In genomic region chr3:153904586-153904985, GRCm38 (mm10) we compare ENCODE assay signal across 10 mouse cellular contexts. TPM values are rescaled to one million over a fixed set of nuclear protein-coding genes. Genes with fewer than 3 reads are reported as not detected.
A peak's percentile ranks its signal among the peaks of the same experiment; 100 is the strongest.
DNase-seq lines count a peak whose midpoint lies in the region; ATAC-seq and TF ChIP-seq lines count a peak whose summit lies in the region.
"Had no signal": no experiment of that assay in that cellular context is flagged by ENCODE, and none has a peak within 500 bp of the region (broad histone marks: within the 10 kb centered on the region; RNA-seq: fewer than 3 reads in every experiment).

No protein-coding gene starts in this region.

- 70% methylated on average over 6 of the region's 6 CpGs for WGBS in midbrain, embryonic 10.5 days
- WGBS in midbrain, embryonic 15.5 days = 62% methylated on average over 6 of the region's 6 CpGs
- 65% methylated on average over 6 of the region's 6 CpGs for WGBS in embryonic facial prominence, embryonic 11.5 days
- 61% methylated on average over 6 of the region's 6 CpGs for WGBS in hindbrain, postnatal 0 days
- 54% methylated on average over 6 of the region's 6 CpGs for WGBS in liver, embryonic 13.5 days (ENCODE audit: insufficient replicate concordance)
- WGBS in neural tube, embryonic 12.5 days = 70% methylated on average over 6 of the region's 6 CpGs

- H3K27ac ChIP-seq in midbrain, embryonic 10.5 days (replicated peaks) = no peak overlapping the region
- no peak overlapping the region for H3K27ac ChIP-seq in midbrain, embryonic 15.5 days
- H3K27ac ChIP-seq in embryonic facial prominence, embryonic 11.5 days (replicated peaks; ENCODE audit: low read depth, low read length) = no peak overlapping the region
- H3K27ac ChIP-seq in hindbrain, postnatal 0 days = no peak overlapping the region
- peak overlapping the region; percentile 40 for H3K27ac ChIP-seq in liver, embryonic 13.5 days
- no peak overlapping the region for H3K27ac ChIP-seq in neural tube, embryonic 12.5 days
- H3K27ac ChIP-seq: embryonic facial prominence, embryonic 13.5 days; limb, embryonic 13.5 days had no signal

- no peak overlapping the region for H3K4me3 ChIP-seq in midbrain, embryonic 10.5 days
- H3K4me3 ChIP-seq in midbrain, embryonic 15.5 days = no peak overlapping the region
- H3K4me3 ChIP-seq in embryonic facial prominence, embryonic 11.5 days (ENCODE audit: low read depth, low read length) = no peak overlapping the region
- H3K4me3 ChIP-seq in hindbrain, postnatal 0 days (ENCODE audit: low read length) = no peak overlapping the region
- no peak overlapping the region for H3K4me3 ChIP-seq in liver, embryonic 13.5 days (replicated peaks)
- no peak overlapping the region for H3K4me3 ChIP-seq in neural tube, embryonic 12.5 days
- H3K4me3 ChIP-seq: embryonic facial prominence, embryonic 13.5 days; limb, embryonic 13.5 days had no signal

- H3K36me3 ChIP-seq in midbrain, embryonic 10.5 days = peaks cover 66% of the 10 kb centered on the region
- H3K36me3 ChIP-seq in midbrain, embryonic 15.5 days (replicated peaks) = peaks cover 41% of the 10 kb centered on the region
- H3K36me3 ChIP-seq in embryonic facial prominence, embryonic 11.5 days (replicated peaks; ENCODE audit: control insufficient read depth, insufficient read depth, low read depth, low read length) = peaks cover 15% of the 10 kb centered on the region
- peaks cover 36% of the 10 kb centered on the region for H3K36me3 ChIP-seq in hindbrain, postnatal 0 days (ENCODE audit: insufficient read depth, low read length)
- peaks cover 62% of the 10 kb centered on the region for H3K36me3 ChIP-seq in liver, embryonic 13.5 days
- peaks cover 53% of the 10 kb centered on the region for H3K36me3 ChIP-seq in neural tube, embryonic 12.5 days

- H3K9ac ChIP-seq in midbrain, embryonic 15.5 days = no peak overlapping the region
- H3K9ac ChIP-seq in embryonic facial prominence, embryonic 11.5 days (replicated peaks; ENCODE audit: low read length) = no peak overlapping the region
- no peak overlapping the region for H3K9ac ChIP-seq in hindbrain, postnatal 0 days (replicated peaks; ENCODE audit: low read length)
- H3K9ac ChIP-seq in liver, embryonic 13.5 days = no peak overlapping the region
- H3K9ac ChIP-seq in neural tube, embryonic 12.5 days = no peak overlapping the region
- H3K9ac ChIP-seq: embryonic facial prominence, embryonic 13.5 days; limb, embryonic 13.5 days had no signal

- no peaks in the 10 kb centered on the region for H3K27me3 ChIP-seq in midbrain, embryonic 10.5 days (ENCODE audit: low read depth, poor library complexity, severe bottlenecking)
- H3K27me3 ChIP-seq in midbrain, embryonic 15.5 days (replicated peaks) = no peaks in the 10 kb centered on the region
- H3K27me3 ChIP-seq in embryonic facial prominence, embryonic 11.5 days (ENCODE audit: control insufficient read depth, insufficient read depth, low read length) = no peaks in the 10 kb centered on the region
- no peaks in the 10 kb centered on the region for H3K27me3 ChIP-seq in hindbrain, postnatal 0 days (ENCODE audit: insufficient read depth, low read length)
- H3K27me3 ChIP-seq in liver, embryonic 13.5 days = no peaks in the 10 kb centered on the region
- no peaks in the 10 kb centered on the region for H3K27me3 ChIP-seq in neural tube, embryonic 12.5 days (replicated peaks)
- H3K27me3 ChIP-seq: embryonic facial prominence, embryonic 13.5 days; limb, embryonic 13.5 days had no signal

- peak; percentile 76 for TF ChIP-seq CTCF in hindbrain, postnatal 0 days (IDR thresholded peaks at IDR 0.05; ENCODE audit: low read depth)

- no peak overlapping the region for H3K4me2 ChIP-seq in midbrain, embryonic 15.5 days
- H3K4me2 ChIP-seq in embryonic facial prominence, embryonic 11.5 days (ENCODE audit: low read depth, low read length) = no peak overlapping the region
- no peak overlapping the region for H3K4me2 ChIP-seq in hindbrain, postnatal 0 days (ENCODE audit: low read depth, low read length)
- no peak overlapping the region for H3K4me2 ChIP-seq in liver, embryonic 13.5 days
- H3K4me2 ChIP-seq in neural tube, embryonic 12.5 days (replicated peaks) = no peak overlapping the region
- H3K4me2 ChIP-seq: embryonic facial prominence, embryonic 13.5 days; limb, embryonic 13.5 days had no signal

- no peak; the same call in 1 of the 2 replicates for ATAC-seq in midbrain, embryonic 15.5 days (replicated peaks)
- ATAC-seq in embryonic facial prominence, embryonic 11.5 days (replicated peaks; ENCODE audit: insufficient number of reproducible peaks, low FRiP score, low TSS enrichment, low read depth) = no peak
- peak; percentile 72; the same call in 1 of the 2 replicates for ATAC-seq in hindbrain, postnatal 0 days
- ATAC-seq in liver, embryonic 13.5 days (ENCODE audit: low read depth) = peak; percentile 49
- 0 out of 2 replicates have a peak, but pooled peaks have one; percentile 26 for ATAC-seq in neural tube, embryonic 12.5 days (ENCODE audit: low FRiP score, low read depth)
- no peak for ATAC-seq in activated CD4-positive, CD25-positive, alpha-beta regulatory T cell, adult 4 months

- DNase-seq in midbrain, embryonic 10.5 days (ENCODE audit: low spot score) = peak; percentile 58
- DNase-seq in R1 (ENCODE audit: low read depth, low spot score) = peak; percentile 85
- DNase-seq in embryonic facial prominence, embryonic 11.5 days (ENCODE audit: low spot score) = peak; percentile 53
- peak; percentile 67 for DNase-seq in hindbrain, postnatal 0 days (ENCODE audit: low spot score)
- DNase-seq in liver, embryonic 13.5 days = peak; percentile 46

- H3K9me3 ChIP-seq in midbrain, embryonic 10.5 days (replicated peaks) = no peaks in the 10 kb centered on the region
- H3K9me3 ChIP-seq in midbrain, embryonic 15.5 days = no peaks in the 10 kb centered on the region
- H3K9me3 ChIP-seq in embryonic facial prominence, embryonic 11.5 days (replicated peaks; ENCODE audit: control insufficient read depth, low read length) = no peaks in the 10 kb centered on the region
- no peaks in the 10 kb centered on the region for H3K9me3 ChIP-seq in hindbrain, postnatal 0 days (ENCODE audit: low read length)
- no peaks in the 10 kb centered on the region for H3K9me3 ChIP-seq in liver, embryonic 13.5 days (replicated peaks)
- no peaks in the 10 kb centered on the region for H3K9me3 ChIP-seq in neural tube, embryonic 12.5 days
- H3K9me3 ChIP-seq: embryonic facial prominence, embryonic 13.5 days; limb, embryonic 13.5 days had no signal

- H3K4me1 ChIP-seq in midbrain, embryonic 10.5 days = peaks cover 14% of the 10 kb centered on the region
- peaks cover under 1% of the 10 kb centered on the region; the same call in 1 of the 2 replicates for H3K4me1 ChIP-seq in midbrain, embryonic 15.5 days
- H3K4me1 ChIP-seq in embryonic facial prominence, embryonic 11.5 days (ENCODE audit: control insufficient read depth, insufficient read depth, low read length) = no peaks in the 10 kb centered on the region
- no peaks in the 10 kb centered on the region; the same call in 1 of the 2 replicates for H3K4me1 ChIP-seq in hindbrain, postnatal 0 days (ENCODE audit: insufficient read depth, low read length)
- H3K4me1 ChIP-seq in liver, embryonic 13.5 days (replicated peaks) = peaks cover 54% of the 10 kb centered on the region
- H3K4me1 ChIP-seq in neural tube, embryonic 12.5 days = peaks cover 8% of the 10 kb centered on the region

RNA-seq across cellular contexts. Expression of gene Msh4, which starts 1.4 kb away (rescaled TPM):
- 0.07 and 0.09 TPM in 2 replicates for polyA plus RNA-seq in midbrain, embryonic 10.5 days (2016; fragmentation: Nextera tagmentation; extraction: Ambion mirVana)
- 0.17 and 0.22 TPM in 2 replicates for polyA plus RNA-seq in midbrain, embryonic 15.5 days (2015; fragmentation: Nextera tagmentation; extraction: Ambion mirVana)
- 0.06 TPM in 1 of 2 replicates, not detected in the other for polyA plus RNA-seq in embryonic facial prominence, embryonic 11.5 days (2014; fragmentation: Nextera tagmentation; extraction: Ambion mirVana)
- 0.40 and 0.68 TPM in 2 replicates for total RNA-seq in hindbrain, postnatal 0 days (2014; rRNA removed)
- polyA plus RNA-seq in hindbrain, postnatal 0 days (2015; fragmentation: Nextera tagmentation; extraction: Ambion mirVana) = 0.13 and 0.19 TPM in 2 replicates
- 0.06 and 0.10 TPM in 2 replicates for polyA plus RNA-seq in liver, embryonic 13.5 days (2015; fragmentation: Nextera tagmentation; extraction: Ambion mirVana)
- 0.11 and 0.14 TPM in 2 replicates for polyA plus RNA-seq in neural tube, embryonic 12.5 days (2016; fragmentation: Nextera tagmentation; extraction: Ambion mirVana)
- under 1 TPM in 1 of 2 experiments, not detected in 1; 0.16 TPM for polyA plus RNA-seq in activated CD4-positive, CD25-positive, alpha-beta regulatory T cell, adult 4 months (2017; shearing (Covaris generic))

RNA-seq across cellular contexts. Expression of gene Rabggtb, which starts 8.2 kb away (rescaled TPM):
- 43.7 and 48.0 TPM in 2 replicates for polyA plus RNA-seq in midbrain, embryonic 10.5 days (2016; fragmentation: Nextera tagmentation; extraction: Ambion mirVana)
- 49.5 and 51.3 TPM in 2 replicates for polyA plus RNA-seq in midbrain, embryonic 15.5 days (2015; fragmentation: Nextera tagmentation; extraction: Ambion mirVana)
- 44.3 and 48.9 TPM in 2 replicates for polyA plus RNA-seq in embryonic facial prominence, embryonic 11.5 days (2014; fragmentation: Nextera tagmentation; extraction: Ambion mirVana)
- 60.9 and 68.5 TPM in 2 replicates for total RNA-seq in hindbrain, postnatal 0 days (2014; rRNA removed)
- polyA plus RNA-seq in hindbrain, postnatal 0 days (2015; fragmentation: Nextera tagmentation; extraction: Ambion mirVana) = 62.5 and 63.3 TPM in 2 replicates
- polyA plus RNA-seq in liver, embryonic 13.5 days (2015; fragmentation: Nextera tagmentation; extraction: Ambion mirVana) = 56.3 and 59.4 TPM in 2 replicates
- polyA plus RNA-seq in neural tube, embryonic 12.5 days (2016; fragmentation: Nextera tagmentation; extraction: Ambion mirVana) = 36.8 and 38.4 TPM in 2 replicates
- 10 to 100 TPM; 37.5 to 45.8 TPM for polyA plus RNA-seq in activated CD4-positive, CD25-positive, alpha-beta regulatory T cell, adult 4 months (2017; shearing (Covaris generic))

RNA-seq across cellular contexts. Expression of gene Acadm, which starts 39.8 kb away (rescaled TPM):
- polyA plus RNA-seq in midbrain, embryonic 10.5 days (2016; fragmentation: Nextera tagmentation; extraction: Ambion mirVana) = 44.4 and 53.5 TPM in 2 replicates
- 55.8 and 56.2 TPM in 2 replicates for polyA plus RNA-seq in midbrain, embryonic 15.5 days (2015; fragmentation: Nextera tagmentation; extraction: Ambion mirVana)
- polyA plus RNA-seq in embryonic facial prominence, embryonic 11.5 days (2014; fragmentation: Nextera tagmentation; extraction: Ambion mirVana) = 51.1 and 55.3 TPM in 2 replicates
- total RNA-seq in hindbrain, postnatal 0 days (2014; rRNA removed) = 42.1 and 92.6 TPM in 2 replicates
- 67.9 and 71.9 TPM in 2 replicates for polyA plus RNA-seq in hindbrain, postnatal 0 days (2015; fragmentation: Nextera tagmentation; extraction: Ambion mirVana)
- polyA plus RNA-seq in liver, embryonic 13.5 days (2015; fragmentation: Nextera tagmentation; extraction: Ambion mirVana) = 52.6 and 64.9 TPM in 2 replicates
- polyA plus RNA-seq in neural tube, embryonic 12.5 days (2016; fragmentation: Nextera tagmentation; extraction: Ambion mirVana) = 50.7 and 56.7 TPM in 2 replicates
- 10 to 100 TPM; 32.9 to 36.5 TPM for polyA plus RNA-seq in activated CD4-positive, CD25-positive, alpha-beta regulatory T cell, adult 4 months (2017; shearing (Covaris generic))

Comparison
In these comparisons a context has a peak if more than half of its experiments do, and no peak if none do; other contexts are left out.
1. ATAC-seq: peak in hindbrain, postnatal 0 days (single experiment), liver, embryonic 13.5 days (single experiment) and neural tube, embryonic 12.5 days (single experiment); none in midbrain, embryonic 15.5 days (single experiment), embryonic facial prominence, embryonic 11.5 days (single experiment) and activated CD4-positive, CD25-positive, alpha-beta regulatory T cell, adult 4 months (single experiment).
2. Peak in every context shown above with its lines, with median percentiles within 50 percentile points of each other: DNase-seq.